Mouse (Mus musculus) common myeloid progenitor, adult 5-6 weeks (primary cell): ENCODE results near the gene Rab3ip. TPM values are rescaled to one million over a fixed set of nuclear protein-coding genes. Genes with fewer than 3 reads are reported as not detected.
A peak's percentile ranks its signal among the peaks of the same experiment; 100 is the strongest.

Experiments used
- ATAC-seq: replicated peaks from 2 replicates; pipeline ENCODE4 v1.8.0; 2016; ENCODE audit warnings: low read depth, mild to moderate bottlenecking, moderate TSS enrichment, inconsistent platforms; ENCODE audit not compliant: poor library complexity, severe bottlenecking
- total RNA-seq: library from RNA; stranded (forward); fragments of 200-1000, 187-1606 nt; gene quantifications from 2 replicates; pipeline ENCODE4 v1.2.3, GENCODE M21; 2017

Rab3ip gene
- total RNA-seq, 1 experiment from 2014 or later: 14.3 TPM

GRCm38 (mm10) chr10:116923651-116924495, 26.7 kb downstream of the Rab3ip start:
- peak; percentile 45 for ATAC-seq

DNA sequence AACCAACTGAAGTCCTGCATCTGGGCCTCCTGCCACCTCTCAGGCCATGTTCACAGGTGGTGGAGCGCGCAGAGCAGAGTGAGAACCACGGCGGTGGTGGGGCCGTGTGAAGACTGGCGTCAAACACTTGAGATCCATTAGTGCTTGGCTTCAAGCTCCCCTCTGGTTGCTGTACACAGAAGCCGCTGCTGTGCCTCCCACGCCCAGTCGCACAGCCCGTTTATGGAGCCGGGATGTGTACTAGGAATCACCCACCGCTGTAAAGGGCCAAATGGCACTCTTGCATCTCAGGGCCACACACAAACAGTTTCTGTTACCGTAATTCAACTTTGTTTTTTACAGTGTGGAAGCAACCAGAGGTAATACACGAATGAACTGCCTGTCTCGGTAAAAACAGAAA, 28.4 kb downstream of the Rab3ip start:
- ATAC-seq: no peak

DNA sequence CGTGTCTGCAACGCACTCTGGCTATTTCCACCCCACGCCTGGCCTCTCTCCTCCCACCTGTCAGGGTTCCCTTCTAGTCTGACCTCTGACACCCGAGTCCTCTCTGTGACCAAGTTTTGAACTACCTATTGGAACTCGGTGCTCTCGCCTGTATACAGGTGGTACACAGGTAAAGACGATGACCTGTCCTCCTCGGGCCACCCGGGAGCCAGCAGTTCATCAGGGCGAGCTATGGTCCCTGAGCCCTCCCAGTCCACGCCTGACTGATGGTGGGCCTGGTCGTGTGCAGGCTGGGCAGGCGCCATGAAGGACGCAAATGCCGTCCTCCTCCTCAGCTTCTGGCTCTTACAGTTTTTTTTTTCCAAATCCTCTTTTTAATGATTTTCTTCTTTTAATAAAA, 29.2 kb downstream of the Rab3ip start:
- ATAC-seq: no peak

GRCm38 (mm10) chr10:116920641-116921040, 29.9 kb downstream of the Rab3ip start:
- ATAC-seq: no peak

- peak; percentile 45 for ATAC-seq
Measured at GRCm38 (mm10) chr10:116919368-116920317, 30.9 kb downstream of the Rab3ip start.

- ATAC-seq: no peak
Measured at GRCm38 (mm10) chr10:116916581-116916980, 34.0 kb downstream of the Rab3ip start.

- no peak for ATAC-seq
Measured at GRCm38 (mm10) chr10:116915286-116915685, 35.3 kb downstream of the Rab3ip start.

DNA sequence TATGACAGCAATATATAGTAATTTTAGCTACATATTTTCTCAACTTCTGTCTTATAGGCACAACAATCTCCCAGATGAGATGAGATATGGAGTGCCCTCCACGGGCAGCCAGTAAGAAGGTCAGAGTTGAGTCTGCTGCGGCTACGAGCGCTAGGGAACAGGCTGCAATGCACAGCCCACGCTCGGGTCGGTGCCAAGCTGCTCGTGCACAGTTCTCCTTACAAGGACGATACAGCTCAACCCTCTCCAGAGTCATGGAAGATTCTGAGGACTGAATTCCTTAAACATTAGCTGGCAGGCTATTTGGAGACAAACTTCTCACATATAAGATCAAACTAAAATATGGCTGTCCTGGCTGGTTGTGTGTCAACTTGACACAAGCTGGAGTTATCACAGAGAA, 36.0 kb downstream of the Rab3ip start:
- ATAC-seq: no peak

GRCm38 (mm10) chr10:116913647-116914273, 36.8 kb downstream of the Rab3ip start:
- no peak for ATAC-seq

- no peak for ATAC-seq
Measured at GRCm38 (mm10) chr10:116912850-116913249, 37.7 kb downstream of the Rab3ip start.

DNA sequence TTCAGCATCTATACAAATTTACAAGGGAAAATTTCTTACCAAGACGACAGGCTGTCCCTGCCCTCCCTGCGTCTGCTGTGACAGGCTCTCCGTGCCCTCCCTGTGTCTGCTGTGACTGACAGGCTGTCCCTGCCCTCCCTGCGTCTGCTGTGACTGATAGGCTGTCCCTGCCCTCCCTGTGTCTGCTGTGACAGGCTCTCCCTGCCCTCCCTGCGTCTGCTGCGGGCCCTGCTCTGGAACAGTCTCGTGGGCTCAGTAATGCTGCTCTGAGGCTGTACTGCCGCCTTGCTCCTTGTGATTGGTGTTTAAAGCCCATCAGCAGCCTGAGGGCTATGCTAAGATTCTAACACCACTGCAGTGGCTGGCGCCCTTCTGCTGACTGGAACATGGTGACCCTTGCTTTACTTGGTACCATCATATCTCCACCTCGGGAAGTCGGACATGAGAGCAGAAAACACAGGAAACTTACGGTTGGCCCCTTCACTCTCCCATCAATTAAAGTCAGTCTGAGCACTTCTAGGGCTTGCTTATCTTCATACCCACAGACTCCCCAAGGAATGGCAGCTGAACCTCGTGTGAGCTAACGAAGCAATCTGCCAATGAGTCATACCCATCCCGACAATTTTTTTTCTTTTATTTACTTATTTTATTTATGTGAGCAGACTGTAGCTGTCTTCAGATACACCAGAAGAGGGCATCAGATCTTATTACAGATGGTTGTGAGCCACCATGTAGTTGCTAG, 41.5 kb downstream of the Rab3ip start:
- 0 out of 2 replicates have a peak, but pooled peaks have one; percentile 25 for ATAC-seq

- ATAC-seq: no peak
Measured at GRCm38 (mm10) chr10:116906794-116907193, 43.8 kb downstream of the Rab3ip start.

- no peak for ATAC-seq
Measured at GRCm38 (mm10) chr10:116904503-116904908, 46.1 kb downstream of the Rab3ip start.

- ATAC-seq: no peak
Measured at GRCm38 (mm10) chr10:116896336-116897177, 54.0 kb downstream of the Rab3ip start, which contains the start of gene Myrfl. Gene Myrfl (minus strand): TSS chr10:116896919.

- ATAC-seq: no peak
Measured at GRCm38 (mm10) chr10:116895108-116895833, 55.3 kb downstream of the Rab3ip start.

DNA sequence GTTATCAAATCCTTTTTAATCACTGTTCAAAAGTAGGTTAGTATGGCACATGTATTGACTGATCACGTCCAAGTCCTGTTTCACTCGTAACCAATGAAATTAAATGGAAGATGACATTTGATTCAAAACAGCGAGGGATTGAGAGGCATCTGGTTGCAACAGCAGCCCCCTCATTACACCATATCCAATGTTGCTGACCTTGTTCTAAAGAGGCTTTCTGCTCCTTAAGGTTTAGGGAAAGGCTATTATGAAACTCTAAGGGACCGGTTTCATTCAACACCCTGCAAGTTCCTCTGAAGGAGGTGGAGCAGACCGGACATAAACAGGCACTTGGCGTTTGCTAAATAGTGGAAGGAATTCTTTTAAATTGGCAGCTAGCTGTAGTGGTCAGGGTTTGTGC, 56.0 kb downstream of the Rab3ip start:
- no peak for ATAC-seq

GRCm38 (mm10) chr10:116893753-116894152, 56.8 kb downstream of the Rab3ip start:
- peak; percentile 71; the same call in 1 of the 2 replicates for ATAC-seq

DNA sequence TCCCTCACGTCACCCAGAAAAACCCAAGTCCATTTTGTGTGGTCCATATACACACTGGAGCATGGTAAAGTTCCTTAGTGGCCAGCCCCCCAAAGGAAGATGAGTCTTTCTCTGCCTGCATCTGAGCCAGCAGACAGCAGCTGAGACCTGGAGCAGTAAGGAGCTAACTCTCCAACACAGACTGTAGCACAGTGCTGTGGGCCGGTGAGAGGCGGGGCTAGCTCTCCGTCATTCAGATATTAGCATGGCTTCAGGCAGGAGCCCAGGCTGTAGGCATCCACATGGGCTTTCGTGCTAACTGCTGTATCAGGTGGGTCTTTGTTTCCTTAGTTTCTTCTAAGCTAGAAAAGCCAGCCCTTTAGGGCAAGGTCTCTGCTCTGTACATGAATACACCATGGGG, 60.0 kb downstream of the Rab3ip start:
- no peak for ATAC-seq
